Mouse (Mus musculus) cortical plate, adult 2 months (tissue): Measurements from ENCODE around the gene Rpgr.

ENCODE experiments used
- CTCF ChIP-seq: fragments of 200-500 bp; IDR thresholded peaks from 2 replicates; pipeline ENCODE4 v1.5.1; 2011; ENCODE audit warnings: mild to moderate bottlenecking, control low read depth, low read length; ENCODE audit not compliant: insufficient read depth; ENCODE audit errors: extremely low read depth
- POLR2A ChIP-seq: fragments of 200-500 bp; IDR thresholded peaks from 2 replicates; pipeline ENCODE4 v1.6.1; 2011; ENCODE audit warnings: mild to moderate bottlenecking, low read length, control low read depth; ENCODE audit not compliant: insufficient read depth; ENCODE audit errors: extremely low read depth

- TF ChIP-seq CTCF (no peak), POLR2A (no peak)
Measured at GRCm38 (mm10) chrX:10073966-10074365, 142.8 kb downstream of the Rpgr start.
